ENCODE assay signal across 8 mouse cellular contexts in genomic region chr13:92751726-92752565, GRCm38 (mm10). TPM values are rescaled to one million over a fixed set of nuclear protein-coding genes. Genes with fewer than 3 reads are reported as not detected.
A peak's percentile ranks its signal among the peaks of the same experiment; 100 is the strongest.
DNase-seq lines count a peak whose midpoint lies in the region; ATAC-seq lines count a peak whose summit lies in the region.

No protein-coding gene starts in this region.

- no peak overlapping the region for H3K4me2 ChIP-seq in heart, embryonic 11.5 days
- no peak overlapping the region for H3K4me2 ChIP-seq in intestine, embryonic 14.5 days (ENCODE audit: low read length)
- H3K4me2 ChIP-seq in midbrain, embryonic 12.5 days (replicated peaks), result no peak overlapping the region

- no peak overlapping the region for H3K27ac ChIP-seq in heart, embryonic 11.5 days (ENCODE audit: low read depth, low read length)
- H3K27ac ChIP-seq in intestine, embryonic 14.5 days (ENCODE audit: low read depth), result no peak overlapping the region
- H3K27ac ChIP-seq in midbrain, embryonic 12.5 days (replicated peaks), result 0 out of 2 replicates have a peak overlapping the region, but pooled peaks have one; percentile 1

- DNase-seq in heart, adult 18-20 months, result peak; percentile 80 to 85
- peak; percentile 87 to 88 for DNase-seq in gastrocnemius, adult 8-10 months (ENCODE audit: low spot score in 2 of 2)
- DNase-seq in intestine, embryonic 14.5 days (ENCODE audit: low spot score), result peak; percentile 86
- peak; percentile 97 for DNase-seq in left cerebral cortex, postnatal 14 days (ENCODE audit: low spot score in 2 of 2)
- peak; percentile 53 to 81 for DNase-seq in spleen, postnatal 4 days (ENCODE audit: low spot score in 2 of 2)

- H3K4me3 ChIP-seq in heart, embryonic 11.5 days (ENCODE audit: low read depth, low read length), result no peak overlapping the region
- H3K4me3 ChIP-seq in intestine, embryonic 14.5 days (ENCODE audit: low read depth, low read length), result no peak overlapping the region
- H3K4me3 ChIP-seq in midbrain, embryonic 12.5 days, result no peak overlapping the region

- H3K4me1 ChIP-seq in heart, embryonic 11.5 days (ENCODE audit: control insufficient read depth, insufficient read depth, low read length), result no peaks in the 10 kb centered on the region
- H3K4me1 ChIP-seq in intestine, embryonic 14.5 days (replicated peaks; ENCODE audit: control insufficient read depth, insufficient read depth, low read length), result 0 out of 2 replicates have a peak, but pooled peaks cover 7% of the 10 kb centered on the region
- H3K4me1 ChIP-seq in midbrain, embryonic 12.5 days, result 0 out of 2 replicates have a peak, but pooled peaks cover 4% of the 10 kb centered on the region

- H3K27me3 ChIP-seq in heart, embryonic 11.5 days (ENCODE audit: control insufficient read depth, insufficient read depth, low read length), result no peaks in the 10 kb centered on the region
- no peaks in the 10 kb centered on the region for H3K27me3 ChIP-seq in intestine, embryonic 14.5 days (replicated peaks; ENCODE audit: control insufficient read depth, insufficient read depth, low read length)
- no peaks in the 10 kb centered on the region; the same call in 1 of the 2 replicates for H3K27me3 ChIP-seq in midbrain, embryonic 12.5 days

- ATAC-seq in heart, embryonic 11.5 days (replicated peaks; ENCODE audit: insufficient number of reproducible peaks, low FRiP score, low TSS enrichment), result no peak
- peak; percentile 71 for ATAC-seq in common myeloid progenitor, adult 5-6 weeks (replicated peaks; ENCODE audit: low read depth, poor library complexity, severe bottlenecking)
- no peak; the same call in 1 of the 2 replicates for ATAC-seq in intestine, embryonic 14.5 days (replicated peaks; ENCODE audit: low FRiP score, low TSS enrichment, low read depth)
- ATAC-seq in midbrain, embryonic 12.5 days (ENCODE audit: low FRiP score, low read depth), result peak; percentile 73

- WGBS in heart, embryonic 11.5 days (ENCODE audit: insufficient replicate concordance), result 69% methylated on average over 21 of the region's 21 CpGs
- WGBS in intestine, embryonic 14.5 days, result 66% methylated on average over 21 of the region's 21 CpGs
- WGBS in midbrain, embryonic 12.5 days, result 61% methylated on average over 21 of the region's 21 CpGs

- intact Hi-C loops in left cerebral cortex, postnatal 14 days (cut with DNase I), result loop anchor here (2.0 to 5.0 kb wide), 8 partner anchors 100 to 970 kb away; partner anchors contain the start of gene Cmya5

- no peaks in the 10 kb centered on the region for H3K36me3 ChIP-seq in heart, embryonic 11.5 days (ENCODE audit: control insufficient read depth, insufficient read depth, low read length)
- H3K36me3 ChIP-seq in intestine, embryonic 14.5 days (ENCODE audit: control insufficient read depth, insufficient read depth, low read length), result no peaks in the 10 kb centered on the region
- H3K36me3 ChIP-seq in midbrain, embryonic 12.5 days, result no peaks in the 10 kb centered on the region

- no peak overlapping the region for H3K9ac ChIP-seq in heart, embryonic 11.5 days (ENCODE audit: low read depth, low read length)
- H3K9ac ChIP-seq in intestine, embryonic 14.5 days (ENCODE audit: low read length), result no peak overlapping the region
- H3K9ac ChIP-seq in midbrain, embryonic 12.5 days (replicated peaks), result no peak overlapping the region

- no peaks in the 10 kb centered on the region for H3K9me3 ChIP-seq in heart, embryonic 11.5 days (replicated peaks; ENCODE audit: control insufficient read depth, low read length)
- no peaks in the 10 kb centered on the region for H3K9me3 ChIP-seq in intestine, embryonic 14.5 days (ENCODE audit: control insufficient read depth, low read length)
- H3K9me3 ChIP-seq in midbrain, embryonic 12.5 days, result no peaks in the 10 kb centered on the region

RNA-seq across cellular contexts. Expression of gene Thbs4, which starts 42.7 kb away (rescaled TPM):
- 1 to 10 TPM; 4.5 to 5.3 TPM for total RNA-seq in heart, adult 18-20 months (2021)
- 39.4 and 52.7 TPM in 2 replicates for polyA plus RNA-seq in heart, embryonic 11.5 days (2014; fragmentation: Nextera tagmentation; extraction: Ambion mirVana)
- total RNA-seq in common myeloid progenitor, adult 5-6 weeks (2017), result not detected in 2 replicates
- 10 to 100 TPM; 26.9 to 99.8 (median 59.9) TPM for total RNA-seq in gastrocnemius, adult 8-10 months (2022)
- polyA plus RNA-seq in intestine, embryonic 14.5 days (2014; fragmentation: Nextera tagmentation; extraction: Ambion mirVana), result 30.2 and 37.1 TPM in 2 replicates
- 1 to 10 TPM; 3.0 to 5.7 TPM for total RNA-seq in left cerebral cortex, postnatal 14 days (2021)
- polyA plus RNA-seq in midbrain, embryonic 12.5 days (2016; fragmentation: Nextera tagmentation; extraction: Ambion mirVana), result 4.0 and 4.2 TPM in 2 replicates

Comparison
In these comparisons a context has a peak if more than half of its experiments do, and no peak if none do; other contexts are left out.
1. ATAC-seq: peak in common myeloid progenitor, adult 5-6 weeks (single experiment) and midbrain, embryonic 12.5 days (single experiment); none in heart, embryonic 11.5 days (single experiment) and intestine, embryonic 14.5 days (single experiment).
2. RNA of gene Thbs4, which starts 42.7 kb away (total RNA-seq): 26.9 to 99.8 TPM in gastrocnemius, adult 8-10 months; 3.0 to 5.7 TPM in left cerebral cortex, postnatal 14 days, 4.5 to 5.3 TPM in heart, adult 18-20 months and not detected in common myeloid progenitor, adult 5-6 weeks; every median in the first group is over 4 times any median in the second.
3. Peak in every context shown above with its lines, with median percentiles within 50 percentile points of each other: DNase-seq.